Mouse (Mus musculus) embryonic fibroblast, embryonic 13.5 days (primary cell): Measurements from ENCODE around the gene Ulk2. TPM values are rescaled to one million over a fixed set of nuclear protein-coding genes. Genes with fewer than 3 reads are reported as not detected.
"Not testable (repeated sequence)": the region's sequence is repeated elsewhere in the genome, so short reads cannot be mapped to it uniquely, and the experiment has no call there.

Experiments
- H3K27ac ChIP-seq: 2 replicates; pipeline ENCODE4 v1.5.1; 2012; ENCODE audit warnings: low read length, control low read depth, inconsistent platforms; ENCODE audit not compliant: insufficient read depth
- H3K4me1 ChIP-seq: 2 replicates; pipeline ENCODE4 v1.6.1; 2011; ENCODE audit warnings: low read length; ENCODE audit not compliant: control insufficient read depth, insufficient read depth
- H3K4me3 ChIP-seq: 2 replicates; pipeline ENCODE4 v1.5.1; 2011; ENCODE audit warnings: mild to moderate bottlenecking, control low read depth, low read length; ENCODE audit not compliant: insufficient read depth
- CTCF ChIP-seq: IDR thresholded peaks from 2 replicates; pipeline ENCODE4 v1.5.1; 2011; ENCODE audit warnings: mild to moderate bottlenecking, control low read depth, low read length, moderate library complexity, borderline replicate concordance; ENCODE audit not compliant: insufficient read depth
- POLR2A ChIP-seq: IDR thresholded peaks from 2 replicates; pipeline ENCODE4 v1.6.1; 2011; ENCODE audit warnings: low read depth, mild to moderate bottlenecking, control low read depth, low read length, moderate library complexity
- polyA plus RNA-seq: library from polyadenylated mRNA; stranded (reverse); fragments of >200 nt; gene quantifications from 2 replicates; pipeline ENCODE4 v1.2.4, GENCODE M21; 2011; ENCODE audit warnings: low read depth; ENCODE audit not compliant: missing spikeins, insufficient read length

The Ulk2 gene
- polyA plus RNA-seq, 1 experiment, result 46.1 TPM

DNA sequence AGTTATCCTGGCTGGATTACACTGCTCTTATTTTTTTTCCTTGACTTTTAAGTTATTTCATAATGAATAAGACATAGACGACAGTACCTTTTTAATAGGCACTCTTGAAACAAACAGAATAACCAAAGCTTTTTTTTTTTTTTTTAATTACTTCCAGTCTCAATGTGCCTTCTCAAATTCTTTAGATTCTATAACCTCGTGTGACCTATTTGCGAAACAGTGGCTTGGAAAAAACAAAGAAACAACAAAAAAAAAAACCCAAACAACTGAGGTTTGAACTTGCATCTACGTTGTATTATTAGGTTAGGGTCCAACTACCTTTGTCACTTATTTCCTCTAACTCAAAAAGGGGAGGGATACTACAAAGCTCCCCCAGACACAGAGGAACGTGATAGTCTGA lies 1.2 kb downstream of the Ulk2 start:
- peak overlapping the region; percentile 72 for H3K4me3 ChIP-seq
- TF ChIP-seq CTCF (no peak), POLR2A (no peak)
- H3K27ac ChIP-seq, result no peak overlapping the region
- no peaks in the 10 kb centered on the region for H3K4me1 ChIP-seq

DNA sequence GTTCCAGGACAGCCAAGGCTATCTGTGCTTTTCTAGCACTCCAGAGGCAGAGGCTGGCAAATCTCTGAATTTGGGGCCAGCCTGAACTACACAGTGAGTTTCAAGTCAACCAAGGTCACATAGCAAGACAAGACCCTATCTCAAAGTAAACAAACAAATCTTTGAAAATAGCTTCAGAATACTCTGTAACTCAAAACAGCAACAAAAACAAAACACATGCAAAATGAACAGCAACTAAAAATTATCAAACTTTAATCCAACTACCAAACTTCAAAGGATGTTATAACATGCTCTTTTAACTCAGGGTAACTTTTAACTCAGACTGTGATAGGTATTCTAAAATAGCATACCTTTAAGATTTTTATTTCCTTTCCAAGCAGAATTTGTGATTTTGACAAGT lies 2.0 kb downstream of the Ulk2 start:
- H3K27ac ChIP-seq, result no peak overlapping the region
- no peaks in the 10 kb centered on the region for H3K4me1 ChIP-seq
- no peak for TF ChIP-seq POLR2A
- TF ChIP-seq CTCF, result no peak
- no peak overlapping the region for H3K4me3 ChIP-seq

DNA sequence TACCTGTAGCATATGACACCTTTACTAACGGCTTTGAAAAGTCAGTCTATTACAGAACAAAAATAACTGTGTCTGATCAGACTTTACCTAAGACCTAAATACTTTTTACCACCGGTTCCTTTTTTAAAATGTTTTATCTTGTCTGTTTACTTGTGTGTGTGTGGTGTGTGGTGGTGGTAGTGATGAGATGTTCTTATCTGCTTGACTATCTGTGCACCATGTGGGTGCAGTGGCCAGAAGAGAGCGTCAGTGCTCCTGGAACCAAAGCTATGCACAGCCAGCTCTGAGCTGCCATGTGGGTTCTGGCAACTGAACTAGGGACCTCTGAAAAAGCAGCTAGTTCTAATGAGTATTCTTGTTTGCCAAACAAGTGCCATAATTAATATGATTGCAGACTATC lies 3.7 kb downstream of the Ulk2 start:
- no peak overlapping the region for H3K27ac ChIP-seq
- no peaks in the 10 kb centered on the region for H3K4me1 ChIP-seq
- TF ChIP-seq CTCF (no peak), POLR2A (no peak)
- no peak overlapping the region for H3K4me3 ChIP-seq

DNA sequence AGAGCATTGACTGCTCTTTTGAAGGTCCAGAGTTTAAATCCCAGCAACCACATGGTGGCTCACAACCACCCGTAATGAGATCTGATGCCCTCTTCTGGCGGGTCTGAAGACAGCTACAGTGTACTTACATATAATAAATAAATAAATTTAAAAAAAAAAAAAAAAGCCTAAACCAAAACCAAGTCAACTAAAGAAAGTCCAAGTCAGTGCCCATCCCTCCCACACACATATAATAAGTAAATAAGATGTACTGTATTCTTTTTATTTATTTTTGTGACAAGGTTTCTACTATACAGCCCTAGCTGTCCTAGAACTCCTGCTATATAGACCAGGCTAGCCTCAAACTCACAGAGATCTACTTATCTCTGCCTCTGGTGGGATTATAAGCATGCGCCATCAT lies 14.2 kb downstream of the Ulk2 start:
- H3K27ac ChIP-seq, H3K4me3 ChIP-seq, H3K4me1 ChIP-seq: not testable (repeated sequence)

DNA sequence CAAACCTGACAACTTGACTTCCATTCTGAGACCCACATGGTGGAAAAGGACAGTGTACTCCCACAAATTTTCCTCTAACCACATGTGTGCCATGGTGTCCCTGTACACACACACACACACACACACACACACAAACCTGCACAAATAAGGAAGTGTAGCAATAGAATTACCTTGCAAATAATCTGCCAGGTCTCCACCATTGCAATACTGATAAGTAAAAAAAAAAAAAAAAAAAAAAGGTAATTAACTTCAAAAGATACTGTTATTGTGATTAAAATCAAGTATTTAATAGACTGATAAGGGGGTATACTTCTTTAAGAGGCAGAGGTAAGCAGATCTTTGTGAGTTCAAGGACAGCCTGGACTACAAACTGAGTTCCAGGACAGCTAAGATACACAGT lies 14.9 kb downstream of the Ulk2 start:
- Histone ChIP-seq H3K4me3 (no peak overlapping the region), H3K27ac (no peak overlapping the region), H3K4me1 (no peaks in the 10 kb centered on the region)
- TF ChIP-seq POLR2A (no peak), CTCF (no peak)

DNA sequence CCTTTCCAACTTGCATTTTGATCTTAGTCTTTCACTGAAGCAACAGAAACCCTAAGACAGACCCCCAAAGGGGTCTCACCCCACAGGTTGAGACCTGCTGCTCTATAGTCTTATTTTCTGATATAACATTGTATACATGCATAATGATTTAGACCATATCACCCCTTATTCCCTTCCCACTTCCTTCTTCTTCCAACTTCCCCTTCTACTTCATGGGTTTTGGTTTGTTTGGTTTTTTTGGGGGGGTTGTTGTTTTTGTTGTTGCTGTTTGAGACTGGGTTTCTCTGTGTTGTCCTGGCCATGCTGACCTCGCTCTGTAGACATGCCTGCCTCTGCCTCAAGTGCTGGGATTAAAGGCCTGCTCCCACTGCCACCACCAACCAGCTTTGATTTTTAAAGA lies 15.7 kb downstream of the Ulk2 start:
- H3K27ac ChIP-seq, result no peak overlapping the region
- TF ChIP-seq CTCF, result no peak
- no peak for TF ChIP-seq POLR2A
- H3K4me3 ChIP-seq, result no peak overlapping the region
- H3K4me1 ChIP-seq, result no peaks in the 10 kb centered on the region

DNA sequence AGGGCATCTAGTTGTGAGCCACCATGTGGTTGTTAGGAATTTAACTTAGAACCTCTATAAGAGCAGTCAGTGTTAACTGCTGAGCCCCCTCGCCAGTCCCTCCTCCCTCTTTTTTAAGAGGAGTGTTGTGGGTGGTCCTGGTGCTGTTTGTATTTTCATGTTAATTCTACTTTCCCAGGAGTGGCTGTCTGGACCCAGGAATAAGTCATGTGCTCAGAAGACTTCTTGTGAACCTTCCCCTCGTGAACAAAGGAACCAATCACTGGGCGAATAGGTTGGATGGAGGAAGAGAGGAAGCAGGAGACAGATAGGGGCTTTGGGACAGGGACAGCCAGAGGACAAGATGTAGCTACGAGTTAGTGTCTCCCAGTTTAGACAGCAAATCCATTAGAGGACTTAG lies 45.1 kb downstream of the Ulk2 start:
- H3K27ac ChIP-seq, result no peak overlapping the region
- TF ChIP-seq POLR2A (no peak), CTCF (no peak)
- no peaks in the 10 kb centered on the region for H3K4me1 ChIP-seq
- H3K4me3 ChIP-seq, result no peak overlapping the region

DNA sequence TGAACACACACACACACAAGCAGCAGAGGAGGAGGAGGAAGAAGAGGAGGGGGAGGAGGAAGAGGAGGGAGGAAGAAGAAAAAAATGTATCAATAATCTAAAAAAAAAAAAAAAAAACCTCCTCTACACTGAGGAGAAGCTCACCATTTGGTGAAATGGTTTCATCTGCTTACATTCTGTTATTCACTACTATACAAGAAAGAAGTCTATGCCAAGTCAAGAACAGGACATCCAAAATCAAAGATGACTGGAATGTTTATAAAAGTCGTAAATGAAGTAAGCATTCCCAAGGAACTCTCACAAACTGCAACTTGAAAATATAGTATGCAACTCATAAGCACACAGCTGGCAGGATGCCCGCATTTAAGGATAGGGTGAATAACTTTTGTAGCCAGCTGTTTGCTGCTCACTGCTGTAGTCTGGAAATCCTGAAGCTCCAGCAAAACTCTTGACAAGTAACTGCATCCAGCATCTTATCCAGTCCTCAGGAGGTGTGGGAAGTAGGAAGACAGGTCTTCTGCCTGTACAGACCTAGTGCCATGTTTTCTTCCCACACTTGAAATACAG lies 46.2 kb downstream of the Ulk2 start:
- TF ChIP-seq POLR2A, result no peak
- no peaks in the 10 kb centered on the region for H3K4me1 ChIP-seq
- H3K27ac ChIP-seq, result no peak overlapping the region
- H3K4me3 ChIP-seq, result no peak overlapping the region

DNA sequence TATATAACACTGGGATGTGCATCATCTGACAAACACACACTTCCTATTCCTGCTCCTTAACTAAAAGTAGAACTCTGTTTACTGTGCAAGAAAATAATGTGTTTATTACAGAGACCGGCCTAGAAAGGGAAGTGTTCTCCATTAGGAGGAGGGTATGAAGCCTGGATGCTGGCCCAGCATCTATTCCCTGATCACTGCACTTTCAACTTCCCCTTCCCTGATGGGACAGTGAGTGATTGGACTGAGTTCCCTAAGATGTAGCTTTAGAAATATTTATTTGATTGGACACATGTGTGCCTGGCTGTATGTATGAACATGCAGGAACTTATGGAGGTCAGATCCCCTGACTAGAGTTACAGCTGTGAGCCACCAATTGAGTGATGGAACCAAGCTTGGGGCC lies 61.4 kb downstream of the Ulk2 start:
- TF ChIP-seq POLR2A, result no peak
- no peak for TF ChIP-seq CTCF
- H3K27ac ChIP-seq, result no peak overlapping the region
- H3K4me1 ChIP-seq, result no peaks in the 10 kb centered on the region
- no peak overlapping the region for H3K4me3 ChIP-seq

DNA sequence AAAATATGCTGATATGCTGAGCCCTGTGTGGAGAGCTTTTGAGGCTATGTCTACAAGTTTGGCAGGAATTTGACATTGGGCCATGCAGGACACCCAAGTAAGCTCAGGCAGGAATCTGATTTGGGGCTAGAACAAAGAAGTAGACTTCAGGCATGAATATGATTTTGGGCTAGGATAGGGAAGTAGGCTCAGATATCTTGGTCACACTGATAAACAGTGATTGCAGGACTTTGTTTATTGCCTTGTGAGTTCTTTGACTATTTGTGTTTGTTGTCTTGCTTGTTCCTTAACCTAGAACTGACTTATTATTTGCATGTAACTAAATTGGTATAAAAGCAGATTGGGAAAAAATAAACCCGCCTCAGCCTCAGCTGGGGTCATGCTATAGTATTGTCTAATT lies 66.3 kb downstream of the Ulk2 start:
- H3K4me3 ChIP-seq, result no peak overlapping the region
- H3K4me1 ChIP-seq, result no peaks in the 10 kb centered on the region
- no peak overlapping the region for H3K27ac ChIP-seq
- TF ChIP-seq CTCF, result no peak
- TF ChIP-seq POLR2A, result no peak

DNA sequence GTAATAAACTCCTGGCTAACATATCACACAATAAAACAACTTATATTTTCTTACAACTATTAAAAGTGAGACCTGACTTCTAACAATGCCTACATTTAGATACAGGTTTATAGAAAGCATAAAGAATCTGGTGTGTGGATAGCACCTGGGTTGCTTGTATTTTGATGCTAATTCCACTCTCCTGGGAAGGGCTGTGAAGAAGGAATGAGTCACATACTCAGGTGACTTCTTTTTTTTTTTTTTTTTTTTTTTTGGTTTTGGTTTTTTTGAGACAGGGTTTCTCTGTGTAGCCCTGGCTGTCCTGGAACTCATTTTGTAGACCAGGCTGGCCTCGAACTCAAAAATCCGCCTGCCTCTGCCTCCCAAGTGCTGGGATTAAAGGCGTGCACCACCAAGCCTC lies 72.3 kb downstream of the Ulk2 start:
- not testable (repeated sequence) for H3K4me3 ChIP-seq, H3K4me1 ChIP-seq, H3K27ac ChIP-seq
